Mouse (Mus musculus) R1 (cell line): ENCODE data around the gene Galns.

Experiments used
- DNase-seq: peaks from one replicate; pipeline ENCODE4 v3.0.0-alpha.2; 2018; ENCODE audit warnings: low read depth, low spot score

Gene Galns

DNA sequence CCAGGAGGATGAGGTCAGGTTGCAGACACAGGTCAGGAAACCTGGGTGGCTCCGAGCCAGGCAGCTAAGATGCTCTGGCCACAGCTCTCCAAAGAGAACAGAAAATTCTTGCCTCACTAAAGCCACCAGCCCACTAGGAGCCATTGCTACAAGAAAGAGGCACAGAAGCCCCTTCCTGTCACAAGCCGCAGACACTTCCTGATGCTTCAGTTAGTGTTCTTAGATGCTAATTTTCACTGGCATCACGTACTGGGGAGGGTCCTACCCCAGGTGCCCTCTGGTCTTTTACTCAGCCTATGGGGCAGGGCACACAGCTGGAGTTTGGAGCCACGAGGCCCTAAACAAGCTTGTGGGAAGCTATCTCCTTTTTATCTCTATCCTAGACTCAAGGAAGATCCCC, 15.2 kb downstream of the Galns start:
- no peak for DNase-seq

DNA sequence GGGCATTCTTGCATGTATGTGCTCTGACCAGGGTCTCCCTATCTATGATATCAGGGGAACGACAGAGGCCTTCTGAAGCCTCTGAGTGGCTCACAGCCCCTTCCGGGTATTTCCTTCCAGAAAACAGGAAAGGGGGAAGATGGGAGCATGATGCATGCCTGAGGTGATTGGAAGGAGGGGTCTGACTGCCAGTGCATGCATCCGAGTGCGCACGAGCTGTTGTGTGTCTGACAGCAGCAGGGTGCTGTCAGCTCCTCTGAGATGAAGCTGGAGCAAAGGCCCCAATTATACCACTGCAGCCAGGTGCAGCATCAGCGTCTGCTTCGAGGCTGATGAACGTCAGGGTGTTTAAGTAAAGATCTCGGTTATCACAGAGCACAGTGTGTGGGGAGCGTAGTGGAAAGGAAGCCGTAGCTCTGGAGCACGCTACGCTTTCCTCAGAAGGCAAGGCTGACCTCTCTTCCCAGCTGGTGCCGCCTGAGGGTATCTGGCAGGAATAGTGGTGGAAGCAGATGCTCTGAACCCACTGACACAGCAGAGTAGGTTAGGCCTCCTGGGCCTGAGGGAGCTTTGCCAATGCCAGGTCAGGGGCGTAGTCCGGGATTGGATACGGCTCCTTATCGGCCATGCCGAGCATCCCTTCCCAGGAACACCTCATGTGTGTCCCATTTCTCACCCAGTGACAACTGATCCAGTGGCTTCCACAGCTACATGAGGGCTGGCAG, 17.3 kb downstream of the Galns start:
- no peak for DNase-seq

DNA sequence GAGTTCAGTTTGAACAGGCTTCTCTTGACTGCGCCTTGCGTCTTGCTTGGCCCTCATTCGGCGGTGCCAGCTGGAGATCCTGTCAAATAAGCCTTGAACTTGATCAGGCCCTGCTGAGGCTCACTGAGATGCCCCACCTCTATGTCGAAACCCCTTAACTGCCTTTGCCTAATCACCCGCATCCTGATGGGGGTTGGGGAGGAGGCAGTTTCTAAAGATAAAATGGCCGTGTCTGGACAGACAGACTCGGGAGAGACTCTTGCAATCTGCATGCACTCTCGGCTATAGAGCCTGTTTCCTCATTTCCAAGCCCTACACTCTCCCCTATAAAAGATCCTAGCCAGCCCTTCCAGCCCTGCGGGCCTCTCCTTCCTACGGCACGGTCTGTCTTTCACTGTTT, 18.0 kb downstream of the Galns start:
- no peak for DNase-seq

DNA sequence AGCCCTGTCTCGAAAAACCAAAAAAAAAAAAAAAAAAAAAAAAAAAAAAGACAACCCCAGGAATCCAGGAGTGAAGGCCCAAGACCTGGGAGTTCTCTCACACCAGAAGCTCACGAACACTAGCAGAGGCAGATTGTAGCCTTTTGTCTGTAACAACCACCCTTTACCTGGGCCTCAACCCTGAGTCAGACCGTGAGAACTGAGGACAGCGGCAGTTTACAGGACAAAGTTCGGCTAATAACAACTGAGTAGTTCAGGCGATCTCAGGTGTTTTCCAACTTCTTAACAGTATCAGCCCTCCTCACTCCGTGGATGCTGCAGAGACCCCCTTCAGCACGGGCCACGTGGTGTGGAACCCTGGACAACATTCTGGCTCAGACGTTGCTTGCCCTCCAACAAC, 24.5 kb downstream of the Galns start:
- DNase-seq, result no peak

DNA sequence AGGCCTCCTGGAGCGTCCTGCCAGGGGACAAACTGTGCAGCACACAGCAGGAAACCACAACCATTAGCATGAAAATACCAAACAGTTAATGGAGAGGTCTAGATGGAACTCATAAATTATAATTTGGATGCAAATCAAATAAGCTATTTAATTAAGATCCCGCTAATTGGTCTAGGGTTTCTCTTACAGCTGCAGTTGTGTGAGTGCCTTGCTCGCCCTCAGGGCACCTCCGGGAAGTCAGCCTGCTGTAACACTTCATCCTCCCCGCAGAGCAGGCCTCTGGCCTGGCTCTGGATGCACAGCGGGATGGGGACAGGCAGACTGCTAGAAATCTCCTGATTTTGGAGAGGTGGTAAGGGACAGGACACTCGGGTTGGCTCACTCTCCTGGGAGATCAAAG, 25.1 kb downstream of the Galns start:
- no peak for DNase-seq

DNA sequence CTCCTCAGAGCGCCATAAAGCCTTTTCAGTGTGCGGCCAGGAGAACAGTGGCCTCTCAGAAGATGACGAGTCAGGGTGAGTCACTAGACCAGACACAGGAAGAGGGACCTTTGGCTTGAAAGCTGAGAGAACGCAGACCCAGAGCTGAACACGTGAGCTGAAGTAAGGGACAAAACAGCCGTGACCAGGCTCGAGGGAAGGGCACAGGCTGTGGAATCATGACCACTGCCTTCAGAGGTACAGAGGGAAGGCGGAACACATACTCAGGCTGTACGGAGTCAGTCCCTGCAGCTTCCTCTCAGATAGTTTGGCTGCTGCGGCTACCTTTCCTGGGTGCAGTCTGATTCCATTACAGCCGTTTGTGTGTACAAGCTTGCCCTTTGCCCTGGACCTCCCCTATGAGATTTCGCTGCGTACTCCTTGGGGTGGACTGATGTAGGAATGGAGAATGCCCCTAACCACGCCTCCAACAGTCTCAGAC, 25.8 kb downstream of the Galns start:
- DNase-seq, result no peak

DNA sequence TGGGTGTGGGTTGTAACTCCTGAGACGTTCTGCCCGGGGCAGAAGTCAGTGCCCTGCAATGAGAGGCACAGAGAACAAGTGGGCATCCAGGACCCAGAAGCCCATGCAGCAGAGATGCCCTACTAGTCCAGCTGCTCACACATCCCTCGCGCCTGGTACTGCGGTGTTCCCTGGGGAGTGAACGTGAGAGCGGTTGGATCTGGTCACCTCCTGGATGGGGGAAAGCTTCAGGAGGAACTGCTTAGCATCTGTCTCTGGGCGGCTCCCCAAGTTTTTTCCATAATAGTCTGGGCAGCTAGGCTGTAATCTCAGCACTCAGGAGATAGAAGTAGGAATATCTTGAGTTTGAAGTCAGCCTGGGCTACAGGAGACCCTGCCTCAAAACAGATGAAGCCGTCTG, 26.3 kb downstream of the Galns start:
- DNase-seq, result no peak

DNA sequence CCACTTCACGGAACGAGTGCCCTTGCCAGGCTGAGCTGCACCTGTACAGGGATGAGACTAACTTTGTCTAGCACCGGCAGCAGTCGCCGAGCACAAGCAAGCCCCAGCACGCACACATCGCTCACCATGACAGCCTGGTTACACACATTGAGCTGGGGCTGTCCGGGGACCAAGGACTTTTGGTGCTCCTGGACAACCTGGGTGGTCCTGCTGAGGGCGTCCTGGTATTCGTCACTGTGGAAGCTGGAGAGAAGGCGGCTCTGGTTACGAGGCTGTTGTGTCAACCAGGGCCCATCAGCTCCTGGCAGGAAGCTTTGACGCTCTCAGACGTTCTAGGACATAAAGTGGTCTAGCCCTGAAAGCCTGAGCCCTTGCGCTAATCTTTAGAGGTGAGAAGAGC, 30.3 kb downstream of the Galns start:
- no peak for DNase-seq

DNA sequence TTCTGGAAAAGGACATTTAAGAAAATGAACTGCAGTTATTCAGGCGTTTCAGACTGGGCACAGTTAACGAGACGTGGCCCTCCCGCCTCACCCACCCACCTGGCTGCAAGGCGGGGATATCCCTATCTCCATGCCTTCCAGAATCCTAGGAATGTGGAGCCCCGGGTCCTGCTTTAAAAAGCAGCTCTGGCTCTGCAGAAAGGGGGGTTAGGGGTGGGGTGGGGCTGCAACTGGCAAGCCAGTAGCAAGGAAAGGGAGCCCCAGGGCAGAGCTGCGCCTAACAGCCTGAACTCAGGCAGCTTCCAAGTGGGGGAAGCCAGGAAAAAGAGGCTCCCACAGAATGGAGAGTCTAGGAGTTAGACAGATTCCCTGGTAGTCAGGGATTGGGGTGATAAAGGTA, 32.1 kb downstream of the Galns start:
- DNase-seq, result peak; percentile 64

DNA sequence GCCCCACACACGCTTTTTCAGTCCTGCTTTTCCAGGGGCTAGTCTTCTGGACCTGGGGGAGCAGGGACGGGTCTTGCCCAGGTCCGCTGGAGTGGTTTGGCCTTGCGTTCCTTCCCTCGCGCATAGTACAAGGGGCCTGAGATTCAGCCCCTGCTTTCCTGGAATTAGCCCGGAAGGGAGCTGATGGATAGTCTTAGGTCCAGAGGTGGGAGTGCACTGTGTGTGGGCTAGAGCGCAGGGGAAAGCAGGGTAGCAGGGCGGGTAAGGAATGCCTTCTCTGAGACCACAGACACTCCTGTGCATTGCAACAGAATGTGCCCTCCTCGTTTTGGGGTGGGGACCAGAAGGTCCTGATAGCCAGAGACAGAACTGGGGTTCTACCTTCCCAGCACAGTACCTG, 34.1 kb downstream of the Galns start:
- DNase-seq, result no peak

DNA sequence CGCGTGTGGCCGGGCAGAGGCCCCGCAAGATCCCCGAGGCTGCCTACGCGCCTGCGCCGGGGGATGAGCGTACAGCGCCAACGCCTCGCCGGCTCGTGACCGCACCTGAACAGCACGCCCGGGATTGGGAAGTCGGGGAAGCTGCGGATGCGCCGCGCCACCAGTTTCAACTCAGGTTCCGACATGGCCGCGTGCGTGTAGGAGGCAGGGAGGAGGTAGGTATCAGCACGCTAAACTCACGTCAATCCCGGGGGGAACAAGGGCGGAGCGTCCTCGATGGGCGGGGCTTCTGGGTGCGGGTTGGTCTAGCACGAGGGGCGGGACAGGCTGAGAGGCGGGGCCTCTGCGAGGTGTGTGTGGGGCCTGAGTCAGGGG, 34.6 kb downstream of the Galns start, which contains the start of gene Aprt:
Gene Aprt, minus strand, starts transcription at position 262 of the 375 bp plus-strand sequence.
- peak; percentile 96 for DNase-seq

DNA sequence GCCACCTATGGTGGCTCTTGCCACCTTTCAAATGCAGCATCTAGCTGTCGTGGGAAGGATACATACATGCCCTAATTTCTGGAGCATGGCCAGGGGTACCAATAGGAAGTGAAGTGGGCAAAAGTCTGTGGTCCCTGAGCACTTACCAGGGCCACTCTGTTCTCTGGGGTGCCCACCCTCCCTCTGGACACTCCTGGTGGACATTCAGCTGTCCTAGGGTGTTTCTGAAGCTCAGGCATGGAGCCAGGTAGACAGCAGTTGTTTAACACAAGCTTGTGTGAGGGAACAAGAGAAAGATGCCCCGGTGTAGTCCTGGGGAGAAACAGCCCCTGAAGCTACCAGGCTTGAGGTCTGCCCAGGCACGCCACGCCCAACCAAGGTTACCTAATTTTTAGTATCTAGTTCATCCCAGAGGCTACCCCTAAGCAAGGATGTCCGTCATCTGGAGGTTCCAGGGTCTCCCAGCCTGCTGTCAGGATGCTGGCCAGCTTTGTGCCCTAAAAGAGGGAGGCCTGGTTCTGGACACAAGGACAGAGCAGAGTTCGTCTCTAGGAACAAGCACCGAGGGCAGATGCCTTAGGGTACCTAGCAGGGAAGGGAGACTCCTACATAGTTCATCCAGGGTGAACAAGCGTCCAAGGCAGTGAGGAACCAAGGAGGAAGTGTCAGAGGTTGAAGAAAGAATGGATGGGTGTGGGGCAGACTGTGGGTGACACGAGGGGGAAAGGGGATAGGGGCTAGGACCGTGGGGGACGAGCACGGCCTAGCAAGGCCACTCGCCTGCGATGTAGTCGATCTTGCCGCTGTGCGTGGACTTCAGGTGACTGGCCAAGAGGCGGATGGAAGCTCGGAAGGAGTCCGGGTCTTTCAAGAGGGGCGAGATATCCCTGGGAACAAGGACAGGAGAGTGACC, 35.3 kb downstream of the Galns start:
- DNase-seq, result no peak

DNA sequence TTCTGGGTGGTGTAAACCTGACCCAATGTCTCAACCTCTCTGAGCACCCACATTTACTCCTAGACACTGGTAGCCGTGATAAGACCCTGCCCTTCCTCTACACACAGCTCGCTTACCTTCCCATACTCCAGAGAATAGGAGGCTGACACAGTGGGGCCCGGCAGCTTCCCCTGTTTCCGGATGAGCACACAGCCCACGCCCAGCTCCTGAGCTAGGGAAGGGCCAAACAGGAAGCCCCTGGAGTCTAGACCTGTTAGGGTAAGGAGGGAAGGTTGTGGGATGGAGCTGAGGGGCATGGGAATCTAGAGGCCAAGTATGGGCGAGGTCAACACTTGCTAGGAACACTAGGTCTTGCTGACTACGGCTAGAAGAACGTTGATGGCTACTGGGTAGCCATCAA, 36.0 kb downstream of the Galns start:
- DNase-seq, result peak; percentile 69

DNA sequence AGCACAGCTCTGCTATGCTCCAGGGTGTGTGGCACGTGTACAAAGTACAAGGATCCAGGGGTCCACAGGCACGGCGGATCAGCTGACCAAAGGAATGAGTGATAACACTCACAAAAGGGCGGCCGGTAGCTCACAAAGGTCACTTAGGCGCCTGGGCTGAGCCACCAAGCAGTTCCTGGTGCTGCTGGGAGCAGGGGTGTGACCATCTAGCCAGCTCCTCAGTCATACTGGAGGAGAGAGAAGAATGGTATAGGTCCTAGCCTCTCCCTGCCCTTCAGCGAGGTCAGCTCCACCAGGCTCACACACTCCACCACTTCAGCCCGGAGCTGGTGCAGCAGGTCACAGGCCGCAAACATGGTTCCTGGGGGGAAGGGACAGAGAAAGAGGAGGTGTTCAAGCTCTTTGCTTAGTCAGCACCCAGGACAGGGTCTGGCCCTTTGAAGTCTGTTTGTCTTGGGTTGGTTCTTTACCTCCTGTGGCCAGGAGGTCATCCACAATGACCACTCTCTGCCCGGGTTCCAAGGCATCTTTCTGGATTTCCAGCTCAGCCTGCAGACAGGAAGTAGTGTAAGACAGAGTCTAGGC, 36.5 kb downstream of the Galns start:
- peak; percentile 58 for DNase-seq

DNA sequence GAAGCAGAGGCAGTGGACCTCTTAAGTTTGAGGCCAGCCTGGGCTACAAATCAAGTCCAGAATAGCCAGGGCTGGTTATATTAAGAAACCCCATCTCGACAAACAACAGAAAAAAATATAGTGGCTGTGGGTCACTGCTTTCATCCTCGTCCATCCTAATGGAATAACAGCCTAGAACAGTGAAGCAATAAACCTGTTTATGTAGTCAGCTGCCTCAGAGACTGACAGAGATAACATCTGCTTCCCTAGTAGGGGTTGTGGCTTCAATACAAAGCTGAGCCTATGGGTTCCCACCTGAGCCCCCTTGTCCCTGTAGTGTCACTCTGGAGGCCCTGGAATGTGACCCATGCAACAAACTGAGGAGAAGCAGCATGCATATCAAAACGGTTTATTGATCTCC, 37.0 kb downstream of the Galns start:
- DNase-seq, result no peak

DNA sequence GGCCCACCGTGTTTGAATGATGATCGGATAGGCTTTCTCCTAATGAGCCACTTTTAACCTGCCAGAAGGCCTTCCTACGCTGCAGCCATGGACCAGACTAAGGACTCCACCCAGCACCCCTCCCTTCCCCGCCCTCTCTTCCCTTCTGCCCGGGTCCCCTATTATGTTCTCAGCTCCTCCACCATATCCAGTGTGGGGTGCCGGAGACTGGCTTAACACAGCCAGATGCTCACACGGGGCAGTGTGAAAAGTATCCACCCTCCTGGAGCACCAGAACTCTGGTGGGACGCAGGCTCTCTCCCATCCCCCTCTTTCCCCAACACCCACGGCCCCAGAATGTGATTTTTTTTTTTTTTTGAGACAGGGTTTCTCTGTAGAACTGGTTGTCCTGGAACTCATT, 37.7 kb downstream of the Galns start:
- peak; percentile 42 for DNase-seq

DNA sequence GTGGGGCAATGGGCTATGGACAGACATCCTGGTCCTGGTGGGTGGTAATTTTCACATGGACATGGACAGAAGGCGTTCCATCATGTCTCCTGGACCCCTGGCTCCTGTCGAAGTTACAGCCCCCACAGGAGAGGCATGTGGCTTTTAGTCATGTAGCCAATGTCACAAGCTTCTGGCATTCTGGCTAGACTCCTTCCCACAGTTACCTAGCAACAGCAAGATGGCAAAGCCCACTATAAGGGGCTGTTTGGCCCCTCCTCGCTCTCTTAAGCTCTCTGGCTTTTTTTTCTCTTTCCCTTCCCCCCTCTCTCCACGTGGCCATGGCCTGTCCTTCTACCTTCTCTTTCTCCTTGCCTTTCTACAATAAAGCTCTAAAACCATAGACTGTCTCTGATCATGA, 38.1 kb downstream of the Galns start:
- DNase-seq, result peak; percentile 61

DNA sequence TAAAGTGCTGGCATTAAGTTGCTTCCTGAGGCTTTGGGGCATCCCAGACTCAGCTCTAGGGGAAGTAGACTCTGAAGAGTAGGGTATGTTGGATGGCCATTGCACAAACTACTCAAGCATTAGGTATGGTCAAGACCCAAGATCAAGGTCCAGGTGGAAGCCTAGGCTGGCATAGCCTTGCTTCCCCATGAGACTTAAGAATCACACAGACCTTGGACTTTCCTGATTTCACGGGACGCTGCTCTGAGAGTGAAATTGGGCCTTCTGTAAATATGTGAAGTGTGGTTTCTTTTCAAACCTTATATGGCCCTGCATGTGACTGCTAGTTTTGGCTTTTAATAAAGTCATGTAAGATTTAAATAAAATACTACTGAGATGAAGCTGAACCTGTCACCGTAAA, 38.5 kb downstream of the Galns start:
- DNase-seq, result no peak

DNA sequence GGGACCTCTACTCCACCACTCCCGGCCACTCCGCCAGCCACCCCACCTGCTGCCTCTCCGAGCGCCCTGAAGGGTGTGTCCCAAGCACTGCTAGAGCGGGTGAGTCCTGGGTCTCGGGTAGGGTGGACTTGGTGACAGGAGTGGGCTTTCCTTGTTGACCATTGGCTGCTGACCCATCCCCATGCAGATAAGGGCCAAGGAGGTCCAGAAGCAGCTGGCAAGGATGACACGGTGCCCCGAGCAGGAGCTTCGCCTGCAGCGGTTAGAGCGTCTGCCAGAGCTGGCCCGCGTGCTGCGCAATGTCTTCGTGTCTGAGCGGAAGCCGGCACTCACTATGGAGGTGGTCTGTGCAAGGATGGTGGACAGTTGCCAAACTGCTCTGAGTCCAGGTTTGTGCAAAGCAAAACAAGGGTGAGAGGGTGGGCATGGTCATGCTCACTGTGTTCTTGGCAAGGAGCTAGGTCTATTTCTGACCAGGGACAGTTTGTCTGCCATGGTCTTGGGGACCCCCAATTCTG, 39.5 kb downstream of the Galns start:
- DNase-seq, result no peak

DNA sequence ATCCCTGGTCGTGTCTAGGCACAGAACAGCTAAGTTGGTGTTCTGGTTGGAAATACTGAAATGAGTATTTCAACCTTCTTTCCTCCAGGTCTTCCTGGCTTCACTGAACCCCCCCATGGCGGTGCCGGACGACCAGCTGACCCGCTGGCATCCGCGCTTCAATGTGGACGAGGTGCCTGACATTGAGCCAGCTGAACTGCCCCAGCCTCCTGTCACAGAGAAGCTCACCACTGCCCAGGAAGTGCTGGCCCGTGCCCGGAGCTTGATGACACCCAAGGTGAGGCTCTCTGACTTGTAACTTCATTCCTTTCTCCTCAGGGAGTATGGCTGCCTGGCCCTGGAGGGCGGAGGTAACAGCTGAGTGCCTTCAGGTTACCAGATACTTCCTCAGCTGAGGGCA, 40.1 kb downstream of the Galns start:
- no peak for DNase-seq

DNA sequence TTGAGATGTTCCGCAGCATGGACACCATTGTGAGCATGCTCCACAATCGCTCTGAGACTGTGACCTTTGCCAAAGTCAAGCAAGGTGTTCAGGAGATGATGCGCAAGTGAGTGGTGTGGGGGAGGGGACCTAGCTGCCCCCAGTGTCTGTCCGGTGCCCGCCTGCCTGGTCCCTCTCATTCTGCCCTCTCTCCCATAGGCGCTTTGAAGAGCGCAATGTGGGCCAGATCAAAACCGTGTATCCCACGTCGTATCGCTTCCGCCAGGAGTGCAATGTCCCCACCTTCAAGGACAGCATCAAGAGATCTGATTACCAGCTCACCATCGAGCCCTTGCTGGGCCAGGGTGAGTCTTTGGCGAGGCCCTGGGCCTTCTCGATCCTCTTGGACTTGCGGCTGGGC, 41.3 kb downstream of the Galns start:
- no peak for DNase-seq

DNA sequence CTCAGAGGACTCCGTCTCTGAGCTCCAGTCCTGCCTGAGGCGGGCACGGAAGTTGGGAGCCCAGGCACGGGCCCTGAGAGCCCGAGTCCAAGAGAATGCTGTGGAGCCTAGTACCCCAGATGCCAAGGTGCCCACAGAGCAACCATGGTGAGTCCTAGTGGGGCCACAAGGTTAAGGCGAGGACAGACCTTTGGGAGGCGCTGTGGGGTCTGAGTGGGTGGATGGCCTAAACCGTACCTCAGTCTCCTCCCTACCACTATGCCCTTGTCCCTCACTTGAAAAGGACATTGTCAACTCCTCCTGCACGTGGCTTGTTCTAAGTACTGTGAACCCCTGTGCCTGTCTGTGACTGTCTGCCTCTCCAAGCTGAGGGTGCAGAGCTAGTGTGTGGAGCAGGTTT, 41.9 kb downstream of the Galns start:
- DNase-seq, result no peak
